Mouse (Mus musculus) liver, postnatal 0 days (tissue): ENCODE measurements at regions not wholly inside any gene's neighbourhood (a gene's known extent, or its start where the extent isn't known, plus 50 kb on each side); places are given as distances from the start of the nearest gene placed in this dataset.

Source experiments
- CTCF ChIP-seq: sonication (generic); IDR thresholded peaks from 2 replicates; pipeline ENCODE4 v1.5.1; 2016; ENCODE audit warnings: antibody characterized with exemption, low read depth
- EP300 ChIP-seq: IDR thresholded peaks from 2 replicates; pipeline ENCODE4 v1.6.1; 2016; ENCODE audit warnings: antibody characterized with exemption, low read depth, mild to moderate bottlenecking

DNA sequence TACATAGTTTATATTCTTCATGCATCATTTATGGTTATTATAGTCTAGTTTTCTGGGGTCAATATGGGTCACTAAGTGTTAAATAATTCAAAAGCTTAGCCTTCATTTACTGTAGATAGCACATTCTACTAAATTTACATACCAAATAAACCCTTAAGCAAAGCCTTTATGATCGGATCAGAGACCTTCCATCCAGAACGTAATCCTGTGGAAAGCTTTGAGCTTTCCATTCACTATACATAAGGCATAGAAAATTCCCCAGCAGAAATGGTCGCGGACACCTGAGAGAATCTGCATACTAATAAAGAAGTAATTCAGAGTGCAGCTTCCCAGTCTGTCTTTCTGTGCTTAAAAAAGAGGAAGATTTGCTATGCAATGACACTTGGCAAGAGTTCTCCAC lies 410.6 kb upstream of the Ctso start:
- TF ChIP-seq CTCF (no peak), EP300 (no peak)
